Mouse (Mus musculus) stomach, postnatal 0 days (tissue): Measurements from ENCODE around the gene Pcyt1a.

ENCODE experiments used
- CTCF ChIP-seq: IDR thresholded peaks from 2 replicates; pipeline ENCODE4 v1.5.1; 2016; ENCODE audit warnings: antibody characterized with exemption, low read depth, mild to moderate bottlenecking, moderate library complexity
- EP300 ChIP-seq: optimal IDR thresholded peaks from 2 replicates; pipeline ENCODE3; 2016; ENCODE audit warnings: antibody characterized with exemption

GRCm38 (mm10) chr16:32511827-32512490 is 81.2 kb downstream of the Pcyt1a start:
- TF ChIP-seq EP300, result no peak
- TF ChIP-seq CTCF, result no peak
